8 mouse cellular contexts compared by ENCODE assay signal in the genomic region with DNA sequence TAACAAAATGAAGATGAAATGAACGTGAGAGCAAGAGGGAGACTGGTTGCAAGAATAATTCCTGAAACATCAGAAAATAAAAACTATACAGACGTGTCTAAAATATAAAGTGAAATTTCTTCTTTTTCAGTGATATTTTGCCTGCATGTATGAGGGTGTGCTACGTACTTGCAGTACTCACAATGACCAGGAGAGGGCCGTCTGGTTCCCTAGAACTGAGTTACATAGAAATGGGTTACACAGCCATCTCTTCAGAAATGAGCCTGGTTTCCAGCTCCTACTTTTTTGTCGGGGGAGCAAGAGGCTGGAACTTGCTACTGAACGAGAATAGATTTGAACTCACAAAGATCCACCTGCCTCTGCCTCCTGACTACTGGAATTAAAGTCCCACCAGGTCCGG. TPM values are rescaled to one million over a fixed set of nuclear protein-coding genes. Genes with fewer than 3 reads are reported as not detected.
DNase-seq lines count a peak whose midpoint lies in the region; ATAC-seq and TF ChIP-seq lines count a peak whose summit lies in the region.
"Had no signal": no experiment of that assay in that cellular context is flagged by ENCODE, and none has a peak within 500 bp of the region (broad histone marks: within the 10 kb centered on the region; RNA-seq: fewer than 3 reads in every experiment).

No protein-coding gene starts in this region.

- peak; percentile 52 for ATAC-seq in CD4-positive, CD25-positive, alpha-beta regulatory T cell, adult 4 months
- no peak for ATAC-seq in Patski

- H3K27ac ChIP-seq in layer of hippocampus, adult 2 months: no peak overlapping the region
- H3K27ac ChIP-seq: limb, embryonic 12.5 days had no signal

- no peak for DNase-seq in Patski (ENCODE audit: low read depth, low spot score)
- peak; percentile 37 to 62 for DNase-seq in cerebellum, postnatal 4 days (ENCODE audit: low spot score in 2 of 2)
- peak; percentile 59 for DNase-seq in gastrocnemius, postnatal 10 days
- DNase-seq in layer of hippocampus, adult 2 months (ENCODE audit: low spot score in 2 of 2): peak; percentile 47 to 71
- DNase-seq in lung, postnatal 10 days: peak; percentile 73
- DNase-seq in right cerebral cortex, postnatal 4 days: peak; percentile 79

- H3K4me3 ChIP-seq in layer of hippocampus, adult 2 months: no peak overlapping the region
- H3K4me3 ChIP-seq: limb, embryonic 12.5 days had no signal

- peaks cover 17% of the 10 kb centered on the region for H3K27me3 ChIP-seq in Patski

- in situ Hi-C loops in Patski (cut with MboI; ENCODE audit: low pct_unique_long_range_greater_than_20kb): loop anchor here (5.0 to 25.0 kb wide), 3 partner anchors 154 to 381 kb away; no protein-coding TSS in a partner anchor

- POLR2A ChIA-PET in Patski (lab: Charles Lee): no interaction called here

- peak; percentile 69 for TF ChIP-seq CTCF in Patski (IDR thresholded peaks at IDR 0.05)
- peak; percentile 88 for TF ChIP-seq CTCF in layer of hippocampus, adult 2 months (conservative IDR thresholded peaks at IDR 0.05)

- CTCF ChIA-PET in Patski (lab: Charles Lee): interaction anchor here (1.0 to 2.7 kb wide), 13 partner anchors 24 to 355 kb away, joined by 3 to 13 read pairs (median 4); a partner anchor contains a TSS

RNA-seq across cellular contexts. Expression of a gene that starts 45.2 kb away (rescaled TPM):
- under 1 TPM in 1 of 2 experiments, not detected in 1; 0.43 TPM for polyA plus RNA-seq in CD4-positive, CD25-positive, alpha-beta regulatory T cell, adult 4 months (2017; shearing (Covaris generic))
- 0.59 TPM for polyA plus RNA-seq in Patski (2021)
- total RNA-seq in gastrocnemius, postnatal 10 days (2021): under 1 TPM in 1 of 2 experiments, not detected in 1; 0.47 TPM
- total RNA-seq in layer of hippocampus, adult 2 months (2021): 1 to 10 TPM; 4.9 to 5.4 TPM
